Mouse (Mus musculus) thymus, postnatal 0 days (tissue): ENCODE data around the gene Tex101. TPM values are rescaled to one million over a fixed set of nuclear protein-coding genes. Genes with fewer than 3 reads are reported as not detected.
"Not testable (repeated sequence)": the region's sequence is repeated elsewhere in the genome, so short reads cannot be mapped to it uniquely, and the experiment has no call there.

Experiments
- DNase-seq: peaks from one replicate; pipeline ENCODE4 v3.0.0-alpha.2; 2015; ENCODE audit warnings: low spot score
- polyA plus RNA-seq: library from polyadenylated mRNA; unstranded; fragments of >200 nt; fragmentation: Nextera tagmentation; extraction: Ambion mirVana; gene quantifications from 2 replicates; pipeline ENCODE4 v1.2.1, GENCODE M21; 2015

The Tex101 gene
- not detected in 2 replicates for polyA plus RNA-seq

- no peak for DNase-seq
Measured at GRCm38 (mm10) chr7:24676575-24676974, at the start of gene Tex101. Gene Tex101, minus strand, starts transcription at chr7:24676675.

- no peak for DNase-seq
Measured at GRCm38 (mm10) chr7:24715039-24715438, 38.6 kb upstream of the Tex101 start.

DNA sequence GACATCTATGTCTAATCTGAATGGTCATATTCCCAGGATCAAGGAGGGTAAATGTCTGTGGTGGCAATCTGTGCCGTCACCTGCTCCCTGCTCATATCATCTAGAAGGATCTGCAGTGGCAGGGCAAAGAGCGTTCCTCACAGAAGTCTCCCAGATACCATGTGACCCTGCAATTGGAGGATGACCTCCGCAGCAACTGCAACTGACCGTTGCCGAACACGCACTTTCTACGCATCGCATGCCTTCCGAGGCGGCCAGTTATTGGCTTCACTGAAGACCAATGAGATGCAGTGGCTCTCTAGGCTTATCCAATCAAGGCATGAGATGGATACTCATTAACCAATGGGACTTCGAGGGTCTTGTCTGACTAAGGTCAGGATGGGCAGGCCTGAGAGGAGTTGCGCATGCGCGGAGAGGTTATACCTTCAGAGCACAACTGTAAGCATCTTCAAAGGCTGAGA, 32.4 kb upstream of the Tex101 start, which contains the start of gene BC049730:
Gene BC049730 (plus strand): TSS at position 411 of the 461 bp plus-strand sequence.
- no peak for DNase-seq

GRCm38 (mm10) chr7:24702841-24703240, 26.4 kb upstream of the Tex101 start:
- not testable (repeated sequence) for DNase-seq

DNA sequence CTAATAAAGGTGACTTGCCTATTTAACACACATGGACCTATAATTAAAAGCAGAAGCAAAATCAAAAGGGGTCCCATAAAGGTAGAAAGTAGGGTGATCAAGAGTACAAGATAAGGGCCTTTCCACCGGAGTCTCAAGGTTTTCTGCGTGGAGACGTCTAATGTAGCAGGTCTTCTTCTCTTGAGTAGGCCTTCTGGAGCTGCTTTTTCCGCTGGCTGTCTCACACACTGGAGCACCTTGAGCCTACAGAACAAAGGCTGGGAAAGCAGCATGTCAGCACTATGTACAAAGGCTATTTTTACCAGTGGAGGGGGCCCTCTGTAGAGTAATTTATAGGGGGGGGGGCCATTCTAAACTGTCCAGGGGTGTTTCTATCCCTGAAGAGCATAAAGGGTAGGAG, 21.4 kb upstream of the Tex101 start:
- not testable (repeated sequence) for DNase-seq

DNA sequence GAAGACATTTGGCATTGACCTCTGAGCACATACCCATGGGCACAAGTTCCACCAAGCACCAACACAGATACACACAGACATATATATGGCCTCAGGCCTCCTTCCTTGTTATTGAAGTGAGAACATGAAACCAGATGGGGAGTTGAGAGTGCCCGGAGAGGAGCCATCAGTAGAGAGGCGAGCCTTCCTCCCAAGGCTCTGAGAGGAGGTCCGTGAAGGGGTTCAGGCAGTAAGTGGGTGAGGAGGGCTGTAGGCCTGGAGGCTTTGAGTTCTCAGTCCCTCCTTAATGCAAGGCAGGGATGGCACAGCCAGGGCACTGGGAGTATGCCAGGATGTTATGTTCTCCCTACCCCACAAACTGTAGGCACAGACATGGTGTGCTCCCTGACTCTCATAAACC, 16.2 kb upstream of the Tex101 start:
- DNase-seq, result not testable (repeated sequence)

DNA sequence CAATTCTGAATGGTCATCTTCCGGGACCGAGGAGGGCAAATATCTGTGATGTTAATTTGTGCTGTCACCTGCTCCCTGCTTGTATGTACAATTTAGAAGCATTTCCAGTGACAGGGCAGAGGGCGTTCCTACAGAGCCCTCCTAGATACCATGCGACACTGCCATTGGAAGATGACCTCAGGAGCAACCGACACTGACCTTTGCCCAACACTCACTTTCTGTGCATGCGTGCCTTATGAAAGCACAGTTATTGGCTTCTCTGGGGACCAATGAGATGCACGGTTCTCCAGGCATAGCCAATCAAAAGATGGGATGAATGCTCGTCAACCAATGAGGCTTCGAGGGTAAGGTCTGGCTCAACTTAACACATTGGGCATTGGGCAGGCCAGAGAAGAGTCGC, 11.0 kb upstream of the Tex101 start:
- not testable (repeated sequence) for DNase-seq

GRCm38 (mm10) chr7:24684121-24684520, 7.6 kb upstream of the Tex101 start:
- DNase-seq, result peak; percentile 26

DNA sequence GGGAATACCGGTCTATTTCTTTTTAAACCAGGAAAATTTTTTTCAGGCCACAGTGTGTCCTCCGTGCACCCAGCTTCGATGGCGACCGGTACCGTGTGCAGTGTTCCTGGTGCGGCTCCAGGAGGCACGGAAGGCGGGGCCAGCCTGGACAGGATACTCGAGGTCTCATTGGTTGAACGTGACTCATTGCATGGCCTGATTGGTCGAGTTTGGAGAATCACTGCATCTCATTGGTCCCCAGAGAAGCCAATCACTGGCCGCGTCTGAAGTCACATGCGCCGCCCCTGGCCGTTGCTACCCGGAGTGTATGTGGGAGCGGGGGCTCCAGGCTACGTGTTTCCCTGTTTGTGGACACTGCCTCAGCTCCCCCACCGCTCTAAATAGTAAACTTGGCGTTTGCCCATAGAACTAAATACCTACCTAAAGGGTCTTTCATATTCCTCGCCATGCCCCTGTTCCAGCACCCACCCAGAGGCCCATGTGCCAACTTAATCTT, 4.5 kb downstream of the Tex101 start:
- no peak for DNase-seq

- no peak for DNase-seq
Measured at GRCm38 (mm10) chr7:24664959-24665358, 11.5 kb downstream of the Tex101 start.

DNA sequence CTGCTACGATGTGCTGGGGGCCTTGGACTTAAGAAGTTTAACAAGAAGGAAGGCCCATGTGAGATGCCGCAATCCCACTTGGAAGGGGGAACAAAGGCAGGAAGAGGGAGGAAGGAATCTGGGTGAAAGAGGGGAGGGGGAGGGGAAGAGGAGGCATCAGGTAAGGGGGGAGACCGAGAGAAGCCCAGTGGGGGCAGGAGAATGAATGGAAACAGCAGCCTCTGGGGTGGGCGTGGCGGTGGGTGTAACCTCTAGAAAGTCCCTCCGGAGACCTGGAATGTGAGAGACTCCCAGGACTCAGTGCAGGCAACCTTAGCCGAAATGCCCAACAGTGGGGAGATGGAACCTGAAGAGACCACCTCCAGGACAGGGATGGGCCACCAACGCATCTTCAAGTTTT, 12.2 kb downstream of the Tex101 start:
- no peak for DNase-seq

DNA sequence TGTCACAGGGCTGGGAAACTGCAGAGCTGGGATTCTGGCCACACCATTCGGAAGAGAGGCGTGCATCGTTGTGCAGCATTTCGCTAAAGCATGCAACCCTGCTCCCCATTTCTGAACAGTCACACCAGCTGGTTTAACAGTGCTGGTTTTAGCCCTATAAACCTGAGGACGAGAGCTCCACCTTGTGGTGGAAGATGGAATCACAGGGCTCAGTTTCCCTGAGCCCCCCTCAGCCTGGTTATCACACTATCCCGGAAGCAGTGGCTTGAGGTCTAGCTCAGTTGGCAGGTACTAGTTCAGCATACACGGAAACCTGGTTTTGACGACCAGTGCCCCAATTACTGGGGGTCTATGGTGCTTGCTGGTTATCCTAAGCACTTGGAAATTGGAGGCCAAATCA, 13.9 kb downstream of the Tex101 start:
- peak; percentile 95 for DNase-seq

GRCm38 (mm10) chr7:24661118-24661904, 15.2 kb downstream of the Tex101 start:
- DNase-seq, result peak; percentile 72

DNA sequence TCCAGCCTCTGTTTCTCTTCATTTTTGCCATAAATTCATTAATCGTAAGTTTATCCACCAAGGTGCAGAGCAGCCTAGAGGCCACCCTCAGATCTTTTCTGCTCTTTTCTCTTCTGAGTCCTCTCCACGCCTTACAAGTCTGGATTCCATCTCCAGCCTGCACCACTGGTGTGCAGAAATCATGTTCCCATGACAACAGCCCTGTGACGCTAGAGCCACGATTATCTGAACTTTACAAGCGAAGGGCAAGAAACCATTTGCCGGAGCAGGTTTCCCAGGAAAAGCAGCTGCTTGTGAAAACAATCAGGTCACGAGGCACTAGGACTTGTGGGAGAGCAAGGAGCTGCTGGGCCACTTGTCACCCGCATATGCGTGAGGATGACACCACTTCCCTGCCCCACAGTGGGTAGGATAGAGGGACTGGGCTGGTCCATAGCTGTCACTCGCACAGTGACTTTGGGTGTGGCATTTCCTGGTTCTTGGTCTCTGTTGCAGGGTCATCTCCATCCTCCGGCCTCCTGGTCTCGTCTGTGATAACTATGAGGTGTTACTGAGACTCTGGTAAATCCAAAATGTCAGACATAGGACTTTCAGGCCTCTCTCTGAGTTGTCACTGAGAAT, 16.6 kb downstream of the Tex101 start:
- no peak for DNase-seq

- peak; percentile 68 for DNase-seq
Measured at GRCm38 (mm10) chr7:24653681-24654080, 22.8 kb downstream of the Tex101 start.

- DNase-seq, result no peak
Measured at GRCm38 (mm10) chr7:24646486-24646885, 30.0 kb downstream of the Tex101 start.

DNA sequence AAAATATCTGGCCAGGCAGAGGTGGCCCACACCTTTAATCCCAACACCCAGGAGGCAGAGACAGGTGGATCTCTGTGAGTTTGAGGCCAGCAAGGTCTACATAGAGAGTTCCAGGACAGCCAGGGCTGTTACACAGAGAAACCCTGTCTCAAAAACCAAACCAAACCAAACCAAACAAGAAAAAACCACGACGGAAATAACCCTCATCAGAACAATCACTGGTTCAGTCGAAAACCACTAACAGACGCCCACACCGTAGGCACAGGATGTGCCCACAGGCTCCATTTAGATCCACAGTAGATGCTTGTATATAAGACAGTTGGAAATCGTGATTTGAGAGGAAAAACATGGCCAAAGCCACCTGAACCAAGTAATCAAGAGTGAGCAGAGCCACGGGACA, 31.5 kb downstream of the Tex101 start:
- DNase-seq, result peak; percentile 44

- DNase-seq, result no peak
Measured at GRCm38 (mm10) chr7:24644492-24644891, 32.0 kb downstream of the Tex101 start.

DNA sequence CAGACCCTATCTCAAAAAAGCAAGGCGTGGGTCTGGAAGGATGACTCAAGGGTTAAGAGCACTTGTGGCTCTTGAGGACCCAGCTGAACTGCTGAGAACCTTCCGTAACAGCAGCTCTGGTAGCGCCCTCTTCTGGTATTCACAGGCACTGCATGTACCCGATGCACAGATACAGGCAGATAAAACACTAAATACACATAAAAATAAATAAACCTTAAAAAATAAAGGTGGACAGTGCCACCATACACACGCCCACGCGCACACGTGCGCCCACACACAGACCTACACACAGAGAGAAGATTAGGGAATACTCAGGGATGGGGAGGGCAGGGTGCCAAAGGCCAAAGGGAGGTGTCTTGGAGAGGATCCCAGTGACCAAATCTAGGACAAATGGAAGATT, 34.0 kb downstream of the Tex101 start:
- peak; percentile 80 for DNase-seq

- DNase-seq, result no peak
Measured at GRCm38 (mm10) chr7:24640450-24640849, 36.0 kb downstream of the Tex101 start.

GRCm38 (mm10) chr7:24638026-24638856, 38.2 kb downstream of the Tex101 start:
- peak; percentile 31 for DNase-seq
